Mouse (Mus musculus): ENCODE results near the gene Taf6. TPM values are rescaled to one million over a fixed set of nuclear protein-coding genes. Genes with fewer than 3 reads are reported as not detected.
A peak's percentile ranks its signal among the peaks of the same experiment; 100 is the strongest.

The Taf6 gene
- polyA plus RNA-seq, 1 experiment from 2014 or later = 101 TPM

DNA sequence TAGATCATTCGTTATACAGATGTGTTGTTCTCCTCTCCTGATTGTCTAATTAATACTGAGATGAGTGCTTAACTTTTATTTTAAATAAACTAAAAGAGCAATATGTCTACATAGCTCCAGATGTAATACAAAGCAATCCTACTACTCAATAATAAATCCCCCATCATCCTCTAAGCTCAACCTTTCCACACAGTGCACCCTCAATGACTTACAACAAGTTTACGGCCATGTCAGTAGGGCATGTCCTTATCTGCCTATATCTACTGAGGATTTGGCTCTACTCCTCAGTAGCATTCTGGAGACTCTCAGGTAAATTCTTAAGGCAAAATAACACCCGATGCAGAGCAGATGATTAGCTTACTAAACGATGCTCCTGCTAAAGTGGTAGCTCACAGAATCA is 20.6 kb upstream of the Taf6 start:
- Histone ChIP-seq H3K9ac (no peak overlapping the region), H3K27ac (no peak overlapping the region), H3K4me2 (no peak overlapping the region), H3K9me3 (peaks cover 7% of the 10 kb centered on the region; the same call in 1 of the 2 replicates), H3K36me3 (no peaks in the 10 kb centered on the region), H3K4me3 (no peak overlapping the region), H3K27me3 (no peaks in the 10 kb centered on the region), H3K4me1 (no peaks in the 10 kb centered on the region)
- 83% methylated on average over 4 of the region's 4 CpGs for WGBS
- no peak for ATAC-seq (ENCODE audit: insufficient number of reproducible peaks, insufficient read depth, low FRiP score, low TSS enrichment, low read depth)

DNA sequence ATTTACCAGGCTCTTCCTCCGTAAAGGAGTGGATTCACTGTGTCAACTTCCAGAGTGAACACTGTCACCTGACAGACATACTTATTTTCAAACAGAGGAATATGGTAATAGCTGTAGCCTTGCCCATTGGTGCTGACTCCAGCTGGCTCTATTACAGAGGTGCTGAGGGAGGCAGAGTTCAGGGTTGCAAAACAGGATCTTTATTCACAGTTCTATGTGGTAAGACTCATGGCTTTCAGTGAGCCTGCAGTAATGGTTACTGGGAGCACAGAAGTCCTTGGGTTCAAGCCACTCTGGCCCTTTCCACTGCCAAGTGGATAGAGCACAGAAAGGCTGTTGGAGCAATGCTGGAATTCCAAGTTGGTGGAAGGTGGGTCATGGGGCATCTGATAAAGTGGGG is 20.0 kb upstream of the Taf6 start:
- H3K4me3 ChIP-seq = no peak overlapping the region
- peaks cover 7% of the 10 kb centered on the region; the same call in 1 of the 2 replicates for H3K9me3 ChIP-seq
- 80% methylated on average over 1 of the region's 1 CpGs for WGBS
- H3K36me3 ChIP-seq = no peaks in the 10 kb centered on the region
- H3K27ac ChIP-seq = no peak overlapping the region
- no peak overlapping the region for H3K4me2 ChIP-seq
- H3K9ac ChIP-seq = no peak overlapping the region
- ATAC-seq (ENCODE audit: insufficient number of reproducible peaks, insufficient read depth, low FRiP score, low TSS enrichment, low read depth) = no peak
- H3K4me1 ChIP-seq = no peaks in the 10 kb centered on the region
- no peaks in the 10 kb centered on the region for H3K27me3 ChIP-seq

DNA sequence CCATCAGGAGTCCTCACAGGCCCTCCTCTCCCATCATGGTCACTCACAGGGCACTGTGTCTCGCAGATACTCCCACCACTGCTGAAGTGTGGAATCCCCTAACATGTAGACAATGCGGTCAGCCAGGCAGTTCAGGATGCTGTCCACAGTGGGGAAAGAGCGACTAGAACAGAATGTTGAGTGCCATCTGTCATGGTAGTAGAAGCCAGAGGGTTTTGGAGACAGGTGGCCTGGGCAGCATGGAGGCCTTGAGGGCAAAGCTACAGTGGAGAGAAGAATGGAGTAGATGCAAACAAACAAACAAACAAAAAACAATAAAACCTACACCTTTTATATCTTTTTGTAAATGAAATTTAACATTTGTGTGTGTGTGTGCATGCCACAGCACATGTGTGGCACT is 14.8 kb upstream of the Taf6 start:
- Histone ChIP-seq H3K4me3 (no peak overlapping the region), H3K9ac (no peak overlapping the region), H3K4me2 (no peak overlapping the region), H3K27me3 (no peaks in the 10 kb centered on the region), H3K4me1 (no peaks in the 10 kb centered on the region), H3K36me3 (no peaks in the 10 kb centered on the region), H3K9me3 (no peaks in the 10 kb centered on the region), H3K27ac (no peak overlapping the region)
- WGBS = 92% methylated on average over 3 of the region's 3 CpGs
- no peak for ATAC-seq (ENCODE audit: insufficient number of reproducible peaks, insufficient read depth, low FRiP score, low TSS enrichment, low read depth)

DNA sequence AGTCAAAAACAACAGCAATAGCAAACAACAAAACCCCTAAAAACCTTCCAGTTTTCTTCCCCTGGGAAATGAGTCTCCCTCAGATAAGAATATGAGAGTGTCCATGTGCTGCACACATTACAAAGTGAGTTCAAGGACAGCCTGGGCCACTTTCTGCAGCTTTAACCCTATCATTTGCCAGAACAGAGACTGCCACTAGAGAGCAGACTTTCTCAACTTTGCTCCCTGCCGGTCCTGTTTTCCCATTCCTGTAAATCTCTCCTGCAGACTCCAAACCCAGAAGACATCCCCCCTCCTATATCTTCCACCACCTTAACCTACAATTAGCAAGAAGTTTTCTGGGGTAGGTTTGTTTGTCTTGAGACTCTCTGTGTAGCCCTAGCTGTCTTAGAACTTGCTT is 12.3 kb upstream of the Taf6 start:
- no peaks in the 10 kb centered on the region for H3K36me3 ChIP-seq
- ATAC-seq (ENCODE audit: insufficient number of reproducible peaks, insufficient read depth, low FRiP score, low TSS enrichment, low read depth) = no peak
- no peak overlapping the region for H3K4me3 ChIP-seq
- no peak overlapping the region for H3K27ac ChIP-seq
- H3K9ac ChIP-seq = no peak overlapping the region
- no peaks in the 10 kb centered on the region for H3K9me3 ChIP-seq
- H3K27me3 ChIP-seq = no peaks in the 10 kb centered on the region
- WGBS = 0% methylated on average over 1 of the region's 1 CpGs
- H3K4me2 ChIP-seq = no peak overlapping the region
- peaks cover 6% of the 10 kb centered on the region for H3K4me1 ChIP-seq

DNA sequence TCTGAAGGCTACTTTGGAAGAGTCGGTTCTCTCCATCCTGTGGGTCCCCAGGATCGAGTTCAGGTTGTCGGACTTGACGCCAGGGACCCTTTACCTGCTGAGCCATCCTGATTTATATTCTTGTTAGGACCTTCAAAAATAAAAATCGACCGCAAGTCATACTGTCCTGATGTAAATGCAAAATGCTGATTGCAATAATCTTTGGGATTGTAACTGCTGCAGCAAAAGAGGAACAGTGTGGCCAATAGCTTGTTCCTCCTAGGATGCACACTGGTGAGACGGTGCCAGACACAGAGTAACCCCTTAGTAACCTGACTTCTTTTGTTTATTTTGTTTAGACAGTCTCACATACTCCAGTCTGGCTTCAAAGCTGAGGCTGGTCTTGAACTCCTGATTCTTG is 8.2 kb upstream of the Taf6 start:
- Histone ChIP-seq H3K4me3 (peak overlapping the region; percentile 73), H3K9ac (peak overlapping the region; percentile 92), H3K4me2 (peak overlapping the region; percentile 96), H3K27ac (no peak overlapping the region), H3K36me3 (peaks cover 27% of the 10 kb centered on the region), H3K9me3 (no peaks in the 10 kb centered on the region), H3K27me3 (no peaks in the 10 kb centered on the region), H3K4me1 (peaks cover 6% of the 10 kb centered on the region)
- ATAC-seq (ENCODE audit: insufficient number of reproducible peaks, insufficient read depth, low FRiP score, low TSS enrichment, low read depth) = no peak
- WGBS = 75% methylated on average over 7 of the region's 7 CpGs

DNA sequence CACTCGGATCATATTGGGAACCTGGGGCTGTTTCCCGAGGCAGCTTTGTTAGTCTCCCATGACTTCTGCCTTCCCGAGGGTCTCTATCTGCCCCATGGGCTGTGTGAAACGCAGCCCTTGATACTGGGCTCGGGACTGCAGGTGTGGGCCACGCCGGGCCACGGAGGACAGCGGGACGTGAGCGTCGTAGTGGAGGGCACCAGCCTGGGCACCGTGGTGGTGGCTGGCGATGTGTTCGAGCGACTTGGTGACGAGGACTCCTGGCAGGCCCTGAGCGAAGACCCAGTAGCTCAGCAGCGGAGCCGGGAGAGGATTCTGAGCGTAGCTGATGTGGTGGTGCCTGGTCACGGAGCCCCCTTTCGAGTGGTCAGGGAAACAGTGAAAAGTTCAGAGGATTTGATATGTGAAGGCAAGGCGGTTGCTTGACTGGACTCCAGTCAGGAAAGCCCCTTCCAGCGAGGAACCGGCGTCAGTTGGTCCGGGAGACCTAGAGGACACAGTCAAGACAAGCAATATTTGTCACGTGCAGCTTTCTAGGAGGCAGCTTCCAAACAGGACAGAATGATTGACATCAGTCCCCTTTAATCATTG is 7.6 kb upstream of the Taf6 start:
- ATAC-seq (ENCODE audit: insufficient number of reproducible peaks, insufficient read depth, low FRiP score, low TSS enrichment, low read depth) = peak; percentile 43; the same call in 1 of the 2 replicates
- Histone ChIP-seq H3K4me1 (peaks cover 6% of the 10 kb centered on the region), H3K4me3 (peak overlapping the region; percentile 73)

DNA sequence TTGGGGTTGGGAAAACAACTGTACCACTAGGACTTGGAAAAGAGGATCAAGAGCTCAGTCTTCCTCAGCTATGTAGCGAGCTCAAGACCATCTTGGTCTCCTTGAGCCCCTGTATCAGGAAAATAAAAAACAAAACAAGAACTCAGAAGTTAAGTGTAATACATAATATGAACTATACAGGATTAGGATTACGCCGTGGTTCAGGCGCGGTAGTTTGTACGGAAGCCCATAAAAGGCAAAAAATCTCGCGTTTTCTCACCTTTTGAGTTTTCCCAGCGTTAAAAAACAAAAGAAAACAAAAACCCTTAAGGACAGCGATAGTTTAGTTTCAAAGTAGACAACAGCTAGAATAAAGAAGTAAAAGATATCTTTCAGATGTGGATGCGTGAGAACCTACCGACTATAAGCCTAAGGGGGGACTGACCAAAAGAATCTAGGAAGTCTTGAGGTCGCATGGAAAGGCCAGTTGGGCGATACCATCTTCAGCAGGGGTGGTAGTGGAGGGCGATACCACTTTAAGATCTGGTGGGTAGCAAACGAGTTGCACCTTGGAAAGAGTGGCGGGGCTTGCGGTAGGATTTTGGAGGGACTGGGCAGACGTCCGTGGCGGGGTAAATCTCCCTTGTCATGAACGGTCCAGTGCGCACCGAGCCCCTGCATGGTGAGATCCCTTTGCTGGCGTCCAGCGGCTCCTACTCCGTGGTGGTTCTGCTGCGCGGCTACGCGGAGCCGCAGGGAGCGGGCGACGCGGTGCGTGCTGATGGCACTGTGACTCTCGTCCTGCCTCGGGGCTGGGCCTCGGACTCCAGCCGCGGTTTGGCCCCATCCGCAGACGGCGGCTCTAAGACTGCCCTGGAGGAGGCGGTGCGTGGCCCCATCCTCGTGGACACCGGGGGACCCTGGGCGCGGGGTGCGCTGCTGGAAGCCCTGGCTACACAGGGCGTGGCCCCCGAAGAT is 6.8 kb upstream of the Taf6 start, which contains the start of gene Mblac1:
TSS of gene Mblac1 (plus strand) at position 544 of the 957 bp plus-strand sequence.
- Histone ChIP-seq H3K4me1 (peaks cover 6% of the 10 kb centered on the region), H3K27me3 (no peaks in the 10 kb centered on the region), H3K4me2 (peak within 1 kb of the TSS; percentile 96), H3K9ac (peak within 1 kb of the TSS; percentile 92), H3K9me3 (no peaks in the 10 kb centered on the region), H3K4me3 (peak within 1 kb of the TSS; percentile 73), H3K36me3 (peaks cover 34% of the 10 kb centered on the region), H3K27ac (peak within 1 kb of the TSS; percentile 78)
- WGBS = 7% methylated on average over 54 of the region's 54 CpGs
- peak; percentile 76 for ATAC-seq (ENCODE audit: insufficient number of reproducible peaks, insufficient read depth, low FRiP score, low TSS enrichment, low read depth)

More for the DNA sequence above, 7.6 kb upstream of the Taf6 start:
- Histone ChIP-seq H3K4me2 (peak overlapping the region; percentile 96), H3K9me3 (no peaks in the 10 kb centered on the region), H3K36me3 (peaks cover 33% of the 10 kb centered on the region), H3K27me3 (no peaks in the 10 kb centered on the region), H3K9ac (peak overlapping the region; percentile 92), H3K27ac (peak overlapping the region; percentile 78)
- 2% methylated on average over 29 of the region's 29 CpGs for WGBS

DNA sequence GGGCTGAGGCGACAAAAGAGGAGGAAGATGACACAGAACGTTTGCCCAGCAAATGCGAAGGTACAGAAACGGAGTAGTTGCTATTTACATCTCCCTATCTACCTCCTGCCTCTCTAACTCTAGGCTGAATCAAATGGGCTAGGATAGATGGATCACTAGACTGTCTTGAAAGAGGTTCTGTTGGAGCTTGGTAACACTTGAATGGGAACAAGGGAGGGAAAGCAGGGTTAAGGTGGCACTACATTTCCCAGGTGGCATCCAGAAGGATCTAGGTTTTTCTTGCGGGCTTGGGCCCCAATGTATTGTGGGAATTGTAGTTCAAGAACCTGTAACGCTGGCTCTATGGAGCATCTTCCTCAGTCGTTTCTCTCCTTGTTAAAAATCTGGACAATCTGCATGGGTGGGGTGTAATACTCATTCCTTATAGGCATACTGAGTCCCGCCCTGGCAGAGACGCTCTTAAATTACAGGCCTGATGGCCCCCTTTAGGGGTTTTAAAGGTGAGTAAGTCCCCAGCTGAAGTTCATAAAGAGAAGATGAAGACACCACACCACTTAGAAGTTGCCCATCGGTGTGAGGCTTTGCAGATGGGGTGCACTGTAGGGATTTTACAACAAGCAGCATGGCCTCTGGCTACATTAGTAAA is 533 bp upstream of the Taf6 start:
- Histone ChIP-seq H3K4me2 (peak overlapping the region; percentile 78), H3K27me3 (no peaks in the 10 kb centered on the region), H3K9me3 (no peaks in the 10 kb centered on the region), H3K4me3 (peak overlapping the region; percentile 79), H3K27ac (peak overlapping the region; percentile 78), H3K4me1 (peaks cover 17% of the 10 kb centered on the region; the same call in 1 of the 2 replicates), H3K9ac (peak overlapping the region; percentile 81), H3K36me3 (peaks cover 44% of the 10 kb centered on the region)
- under 1% methylated on average over 10 of the region's 10 CpGs for WGBS
- peak; percentile 87 for ATAC-seq (ENCODE audit: insufficient number of reproducible peaks, insufficient read depth, low FRiP score, low TSS enrichment, low read depth)

DNA sequence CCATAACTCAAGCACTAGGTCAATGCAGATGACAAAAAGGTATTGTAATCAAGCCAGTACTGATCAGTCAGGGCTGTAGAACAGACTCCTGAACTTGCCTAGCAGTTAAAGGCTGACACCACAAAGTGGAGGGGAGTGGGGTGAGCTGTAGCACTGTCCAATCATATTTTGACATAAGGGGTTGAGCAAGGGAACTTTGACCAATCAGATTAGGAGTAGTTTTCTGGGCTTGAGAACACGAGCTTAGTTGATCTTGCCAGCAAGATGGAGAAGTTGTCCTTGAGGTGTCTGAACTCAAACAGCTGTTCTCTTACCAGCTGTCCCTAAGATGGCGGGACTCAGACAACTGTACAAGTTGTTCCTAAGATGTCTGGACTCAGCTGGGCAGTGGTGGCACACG is 14.0 kb downstream of the Taf6 start:
- H3K4me3 ChIP-seq = peak overlapping the region; percentile 76
- H3K9ac ChIP-seq = no peak overlapping the region; the same call in 1 of the 2 replicates
- H3K36me3 ChIP-seq = peaks cover 56% of the 10 kb centered on the region
- H3K4me1 ChIP-seq = peaks cover 26% of the 10 kb centered on the region
- H3K9me3 ChIP-seq = no peaks in the 10 kb centered on the region
- no peaks in the 10 kb centered on the region for H3K27me3 ChIP-seq
- H3K27ac ChIP-seq = no peak overlapping the region
- peak overlapping the region; percentile 83 for H3K4me2 ChIP-seq
- 72% methylated on average over 3 of the region's 3 CpGs for WGBS
- no peak for ATAC-seq (ENCODE audit: insufficient number of reproducible peaks, insufficient read depth, low FRiP score, low TSS enrichment, low read depth)

DNA sequence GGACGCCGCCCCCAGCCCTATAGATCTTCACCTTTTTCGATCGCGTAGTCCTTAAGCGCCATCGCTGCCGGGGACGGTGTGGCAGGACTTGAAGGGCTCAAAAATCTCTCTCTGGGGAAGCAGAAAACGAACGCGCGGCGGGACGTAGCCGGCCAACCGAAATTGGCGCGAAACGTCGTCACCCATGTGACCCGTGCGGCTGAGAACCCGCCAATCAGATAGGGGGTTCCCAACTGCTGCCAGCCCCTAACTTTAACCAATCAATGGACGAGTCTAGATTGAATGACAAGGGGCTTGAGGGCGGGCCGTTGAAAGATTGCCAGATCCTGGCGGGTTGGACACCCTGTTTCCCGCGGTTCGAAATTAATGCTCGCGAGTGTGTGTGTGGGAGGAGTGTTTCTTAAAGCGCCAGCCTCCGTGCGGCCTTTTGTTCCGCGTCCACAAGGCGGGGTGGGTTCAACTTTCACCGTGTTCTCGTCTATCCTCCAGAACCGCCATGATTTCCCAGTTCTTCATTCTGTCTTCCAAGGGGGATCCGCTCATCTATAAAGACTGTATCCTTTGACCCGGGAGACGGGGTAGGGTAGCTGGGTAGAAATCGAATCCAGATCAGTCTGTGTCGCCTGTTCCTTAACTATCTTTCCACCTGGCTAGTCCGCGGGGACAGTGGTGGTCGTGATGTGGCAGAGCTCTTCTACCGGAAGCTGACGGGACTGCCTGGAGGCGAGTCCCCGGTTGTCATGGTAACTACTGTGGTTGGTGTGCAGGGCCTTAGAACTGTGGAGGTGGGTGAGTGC is 15.4 kb downstream of the Taf6 start, which contains the start of the genes Ap4m1 and Mcm7:
TSS of gene Ap4m1 (plus strand) at position 308 of the 797 bp plus-strand sequence.
TSS of gene Mcm7 (minus strand) at position 728 of the 797 bp plus-strand sequence.
- Histone ChIP-seq H3K4me2 (peak within 1 kb of the TSS; percentile 83), H3K9ac (peak within 1 kb of the TSS; percentile 83), H3K4me1 (peaks cover 26% of the 10 kb centered on the region), H3K36me3 (peaks cover 56% of the 10 kb centered on the region), H3K4me3 (peak within 1 kb of the TSS; percentile 76), H3K27me3 (no peaks in the 10 kb centered on the region), H3K27ac (peak within 1 kb of the TSS; percentile 95), H3K9me3 (no peaks in the 10 kb centered on the region)
- ATAC-seq (ENCODE audit: insufficient number of reproducible peaks, insufficient read depth, low FRiP score, low TSS enrichment, low read depth) = peak; percentile 89
- under 1% methylated on average over 54 of the region's 54 CpGs for WGBS

Measured in embryonic facial prominence, embryonic 13.5 days (tissue).